Mouse (Mus musculus): ENCODE results near the gene Lpar5. TPM values are rescaled to one million over a fixed set of nuclear protein-coding genes. Genes with fewer than 3 reads are reported as not detected.
"Not testable (repeated sequence)": the region's sequence is repeated elsewhere in the genome, so short reads cannot be mapped to it uniquely, and the experiment has no call there.

The Lpar5 gene
- 1 to 10 TPM in 1 of 2 experiments, under 1 TPM in 1; 0.84 to 1.0 TPM for total RNA-seq (2021)
- long read RNA-seq, experiment 1 = 0 reads
- long read RNA-seq, experiment 2 = 0 reads

GRCm38 (mm10) chr6:125067571-125067995 is at the start of gene Lpar5:
Lpar5 (plus strand) TSS chr6:125067920.
- no peak for DNase-seq (ENCODE audit: low spot score in 2 of 2)

DNA sequence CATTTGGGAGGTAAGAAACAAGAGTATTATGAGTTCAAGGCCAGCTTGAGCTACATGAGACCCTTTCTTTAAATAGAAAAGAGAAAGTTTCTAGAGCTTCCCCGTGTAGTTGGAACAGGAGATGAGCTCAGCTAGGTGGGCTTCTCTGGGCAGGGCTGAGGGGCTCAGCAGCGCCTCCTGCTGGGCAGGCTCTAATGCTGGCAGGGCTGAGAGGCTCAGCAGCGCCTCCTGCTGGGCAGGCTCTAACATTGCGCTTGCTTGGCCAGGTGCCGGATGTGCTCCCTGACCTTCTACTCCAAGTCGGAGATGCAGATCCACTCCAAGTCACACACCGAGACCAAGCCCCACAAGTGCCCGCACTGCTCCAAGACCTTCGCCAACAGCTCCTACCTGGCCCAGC is 37.2 kb upstream of the Lpar5 start:
- peak; percentile 35 to 37 for DNase-seq (ENCODE audit: low spot score in 2 of 2)

DNA sequence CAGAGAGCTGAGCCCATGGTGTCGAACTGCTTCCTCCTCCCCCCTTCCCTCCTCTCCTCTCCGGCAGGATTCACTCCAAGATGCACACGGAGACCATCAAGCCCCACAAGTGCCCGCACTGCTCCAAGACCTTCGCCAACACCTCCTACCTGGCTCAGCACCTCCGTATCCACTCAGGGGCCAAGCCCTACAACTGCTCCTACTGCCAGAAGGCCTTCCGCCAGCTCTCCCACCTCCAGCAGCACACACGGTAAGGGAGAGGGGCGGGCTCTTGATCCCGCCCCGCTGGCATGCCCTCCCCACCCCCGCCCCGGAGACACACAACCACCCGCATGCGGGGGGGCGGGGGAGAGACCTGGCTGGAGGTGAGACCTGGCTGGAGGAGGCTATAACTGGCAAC is 36.1 kb upstream of the Lpar5 start:
- no peak for DNase-seq (ENCODE audit: low spot score in 2 of 2)

DNA sequence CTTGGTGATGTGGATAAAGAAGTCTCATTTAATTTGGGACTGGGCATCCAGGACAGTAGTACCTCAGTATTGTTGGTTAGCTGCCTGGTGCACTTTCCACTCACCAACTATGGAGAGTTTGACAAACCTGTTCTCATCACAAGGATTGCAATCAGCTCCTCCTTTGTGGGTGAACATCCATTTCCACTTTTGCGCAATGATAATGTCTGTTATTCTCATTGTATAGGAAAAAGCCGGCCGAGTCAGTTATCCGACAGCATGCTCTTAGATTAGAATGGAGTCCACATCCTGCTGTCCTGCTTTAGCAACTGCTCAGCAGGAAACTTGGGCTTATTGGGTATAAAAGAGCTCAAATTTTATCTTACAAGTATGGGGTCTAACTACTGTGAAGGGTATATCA is 29.1 kb upstream of the Lpar5 start:
- DNase-seq (ENCODE audit: low spot score in 2 of 2) = no peak

GRCm38 (mm10) chr6:125039131-125039530 is 28.6 kb upstream of the Lpar5 start:
- DNase-seq (ENCODE audit: low spot score in 2 of 2) = no peak

- DNase-seq (ENCODE audit: low spot score in 2 of 2) = peak; percentile 42 to 64
Measured at GRCm38 (mm10) chr6:125039533-125040153, 28.1 kb upstream of the Lpar5 start, which contains the start of gene Ing4. Ing4 (plus strand) TSS chr6:125039760.

DNA sequence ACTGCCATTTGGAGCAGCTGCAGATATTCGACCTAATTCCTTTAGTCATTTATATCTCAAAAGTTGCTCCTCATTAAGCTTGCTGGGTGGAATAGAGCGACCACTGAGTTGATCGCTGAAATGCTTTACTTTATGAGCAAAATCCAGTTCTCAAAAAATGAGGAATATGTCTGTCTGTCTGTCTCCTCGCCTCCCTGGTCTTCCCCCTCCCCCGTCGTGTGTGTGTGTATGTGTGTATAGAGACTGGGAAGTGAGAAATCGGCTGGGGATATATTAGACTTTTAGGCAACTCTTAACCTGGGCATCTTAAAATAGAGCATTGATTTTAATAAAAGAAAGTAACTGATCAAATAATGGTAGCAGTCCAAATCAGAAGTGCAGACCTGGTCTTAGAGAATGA is 27.5 kb upstream of the Lpar5 start:
- no peak for DNase-seq (ENCODE audit: low spot score in 2 of 2)

DNA sequence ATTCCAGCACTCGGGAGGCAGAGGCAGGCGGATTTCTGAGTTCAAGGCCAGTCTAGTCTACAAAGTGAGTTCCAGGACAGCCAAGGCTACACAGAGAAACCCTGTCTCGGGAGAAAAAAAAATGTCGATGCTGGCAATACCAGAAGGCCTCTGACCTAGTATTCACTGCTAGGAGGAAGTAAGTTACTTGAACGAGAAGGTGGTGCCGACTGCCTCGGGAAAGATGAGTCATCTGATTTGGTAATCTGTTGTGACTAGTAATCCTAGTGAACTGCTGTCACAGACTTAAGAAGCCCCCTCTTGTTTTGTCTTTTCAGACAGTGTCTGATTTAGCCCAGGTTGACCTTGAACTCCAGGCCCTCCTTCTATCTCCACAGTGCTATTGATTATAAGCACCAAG is 26.7 kb upstream of the Lpar5 start:
- no peak for DNase-seq (ENCODE audit: low spot score in 2 of 2)

DNA sequence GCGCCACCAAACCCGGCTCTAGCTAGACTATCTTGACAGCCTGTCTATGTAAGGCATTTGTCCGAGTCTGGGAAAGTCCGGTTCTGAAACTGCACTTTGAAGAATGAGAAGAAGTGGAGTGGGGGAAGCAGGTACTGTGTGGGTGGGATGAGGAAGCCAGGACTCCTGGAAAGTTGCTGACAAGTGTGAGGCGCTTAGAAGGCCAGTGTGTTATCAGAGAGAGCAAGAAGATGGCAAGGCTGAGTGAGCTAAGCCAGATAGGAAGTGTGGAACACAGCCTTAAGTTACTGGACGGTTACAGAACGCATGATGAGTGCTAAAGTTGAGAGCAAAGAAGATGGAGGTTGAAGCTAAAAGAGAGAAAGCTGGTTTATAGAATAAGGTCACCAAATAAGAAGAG is 25.6 kb upstream of the Lpar5 start:
- DNase-seq (ENCODE audit: low spot score in 2 of 2) = no peak

GRCm38 (mm10) chr6:125046691-125047090 is 21.0 kb upstream of the Lpar5 start:
- peak; percentile 35 to 69 for DNase-seq (ENCODE audit: low spot score in 2 of 2)

DNA sequence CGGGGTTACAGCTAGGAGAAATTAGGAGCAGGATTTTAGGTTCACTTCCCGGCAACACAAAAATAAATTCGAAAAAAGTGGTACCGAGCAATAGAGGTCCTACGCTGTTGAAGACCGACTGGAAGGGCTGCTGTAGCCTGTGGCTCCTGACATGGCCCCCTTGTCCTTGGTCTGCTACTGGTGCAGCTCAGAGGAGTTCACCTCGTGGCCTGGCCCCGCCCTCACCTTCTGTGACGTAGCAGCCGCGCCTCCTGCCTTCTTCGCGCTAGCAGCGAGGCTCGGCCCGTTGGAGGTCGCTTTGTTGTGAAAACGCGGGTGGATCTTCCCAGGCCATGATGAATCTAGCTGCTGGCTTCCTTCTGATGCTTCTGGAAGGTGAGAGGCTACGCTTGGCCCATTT is 18.0 kb upstream of the Lpar5 start, which contains the start of gene Acrbp:
Gene Acrbp (plus strand): TSS at position 12 of the 400 bp plus-strand sequence.
- DNase-seq (ENCODE audit: low spot score in 2 of 2) = no peak

DNA sequence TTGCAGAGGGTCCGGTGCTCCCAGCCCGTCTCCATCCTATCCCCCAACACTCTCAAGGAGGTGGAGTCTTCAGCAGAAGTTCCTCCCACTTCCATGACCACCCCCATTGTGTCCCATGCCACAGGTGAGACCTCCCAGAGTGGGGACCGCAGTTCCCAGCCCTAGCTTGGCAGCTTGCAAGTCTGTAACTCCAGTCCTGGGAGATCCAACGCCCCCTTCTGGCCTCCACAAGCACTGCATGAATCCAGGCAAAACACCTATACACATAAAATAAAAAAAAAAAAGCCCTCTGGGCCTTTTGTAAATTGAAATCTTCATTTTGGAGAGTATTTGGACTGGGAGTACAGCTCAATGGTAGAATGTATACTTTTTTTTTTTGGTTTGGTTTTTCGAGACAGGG is 16.5 kb upstream of the Lpar5 start:
- no peak for DNase-seq (ENCODE audit: low spot score in 2 of 2)

DNA sequence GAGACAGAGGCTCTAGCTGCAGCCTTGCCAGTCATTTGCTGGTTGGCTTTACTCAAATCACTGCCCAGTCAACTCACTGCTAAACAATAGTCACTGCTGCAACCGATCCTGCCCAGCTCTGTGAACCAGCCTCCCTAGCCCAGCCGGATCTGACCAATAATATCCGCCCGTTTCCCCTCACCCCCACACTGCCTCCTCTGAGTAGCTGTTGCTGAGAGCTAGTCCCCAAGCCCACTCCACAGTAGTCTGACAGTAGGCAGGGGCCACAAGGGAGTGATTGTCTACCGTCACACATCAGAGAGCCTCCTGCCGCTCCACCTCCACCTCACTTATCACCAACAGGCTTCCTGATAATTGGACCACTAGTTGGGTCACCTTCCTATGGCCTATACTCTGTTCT is 6.2 kb upstream of the Lpar5 start:
- DNase-seq (ENCODE audit: low spot score in 2 of 2) = no peak

GRCm38 (mm10) chr6:125062511-125062910 is 5.2 kb upstream of the Lpar5 start:
- no peak for DNase-seq (ENCODE audit: low spot score in 2 of 2)

GRCm38 (mm10) chr6:125063906-125064305 is 3.8 kb upstream of the Lpar5 start:
- DNase-seq (ENCODE audit: low spot score in 2 of 2) = no peak

GRCm38 (mm10) chr6:125065223-125065622 is 2.5 kb upstream of the Lpar5 start:
- DNase-seq (ENCODE audit: low spot score in 2 of 2) = not testable (repeated sequence)

DNA sequence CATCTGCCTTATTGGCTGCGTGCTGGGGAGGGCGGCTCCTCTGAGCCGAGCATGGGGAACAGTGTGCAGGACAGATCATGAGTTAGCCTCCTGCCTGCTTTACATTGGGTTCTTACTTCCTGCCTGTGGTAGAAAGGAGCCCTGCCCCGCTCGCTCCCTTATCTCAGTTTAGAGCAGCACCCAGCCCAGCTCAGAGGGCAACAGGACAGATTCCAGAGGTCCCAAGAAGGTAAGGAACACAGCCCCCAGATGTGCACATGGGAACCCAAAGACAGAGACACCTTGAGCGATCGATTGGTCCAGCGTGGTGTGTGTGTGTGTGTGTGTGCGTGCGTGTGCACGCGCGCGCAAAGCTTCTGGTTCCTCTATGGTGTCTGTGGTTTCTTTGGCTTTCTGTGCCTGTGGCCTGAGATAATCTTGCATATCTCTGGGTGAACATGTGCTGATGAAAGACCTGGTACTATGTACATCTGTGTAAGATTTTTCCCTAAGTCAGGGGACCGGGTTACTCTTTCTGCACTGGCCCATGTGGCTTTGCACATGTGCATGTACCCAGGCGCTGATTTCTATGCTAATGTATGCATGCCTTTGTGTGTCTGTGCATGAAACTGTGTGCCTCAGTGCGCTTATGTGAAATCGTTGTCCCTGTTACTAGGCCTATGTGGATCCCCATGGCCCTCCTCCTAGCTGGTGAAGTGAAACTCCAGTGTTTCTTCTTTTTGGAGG is 3.6 kb downstream of the Lpar5 start:
- DNase-seq (ENCODE audit: low spot score in 2 of 2) = no peak

DNA sequence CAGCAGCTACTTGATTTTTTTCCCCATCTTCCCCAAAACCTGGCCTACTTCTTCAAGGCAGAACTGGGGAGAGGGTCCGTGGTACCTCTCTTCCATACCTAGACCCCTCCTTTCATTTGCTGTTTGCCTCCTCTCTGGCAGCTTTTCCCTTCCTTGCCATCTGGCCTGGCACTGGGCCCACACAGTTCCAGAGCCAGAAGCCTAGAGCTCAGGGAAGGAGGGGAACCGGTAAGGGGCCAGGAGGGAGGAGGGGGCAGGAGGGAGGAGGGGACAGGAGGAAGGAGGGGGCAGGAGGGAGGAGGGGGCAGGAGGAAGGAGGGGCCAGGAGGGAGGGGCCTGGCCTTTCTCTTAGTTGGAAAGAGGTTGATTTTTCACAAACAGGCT is 4.2 kb downstream of the Lpar5 start:
- no peak for DNase-seq (ENCODE audit: low spot score in 2 of 2)

DNA sequence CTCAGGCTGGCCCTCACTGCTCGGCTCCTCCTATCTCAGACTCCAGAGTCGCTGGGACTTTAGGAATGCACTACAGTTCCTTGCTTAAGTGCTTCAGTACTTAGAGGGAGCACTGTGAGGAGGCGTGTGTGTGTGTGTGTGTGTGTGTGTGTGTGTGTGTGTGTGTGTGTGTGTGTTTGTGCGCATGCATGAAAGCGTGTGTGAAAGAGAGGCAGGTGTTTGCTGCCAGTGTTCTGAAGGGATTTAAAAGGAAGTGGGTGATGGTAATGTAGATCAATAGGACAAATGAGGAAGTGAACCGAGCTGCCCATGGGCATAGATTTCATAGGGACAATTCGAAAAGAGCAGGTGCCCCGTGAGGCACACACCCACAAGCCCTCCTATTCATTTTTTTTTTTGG is 6.1 kb downstream of the Lpar5 start:
- DNase-seq (ENCODE audit: low spot score in 2 of 2) = no peak

GRCm38 (mm10) chr6:125081394-125081793 is 13.7 kb downstream of the Lpar5 start:
- no peak for DNase-seq (ENCODE audit: low spot score in 2 of 2)

GRCm38 (mm10) chr6:125081797-125082560 is 14.3 kb downstream of the Lpar5 start:
- DNase-seq (ENCODE audit: low spot score in 2 of 2) = peak; percentile 74 to 78

GRCm38 (mm10) chr6:125082801-125083386 is 15.2 kb downstream of the Lpar5 start:
- DNase-seq (ENCODE audit: low spot score in 2 of 2) = no peak

Measured in adrenal gland, postnatal 4 days (tissue).